ENCODE assay signal across 8 mouse cellular contexts in the genomic region with DNA sequence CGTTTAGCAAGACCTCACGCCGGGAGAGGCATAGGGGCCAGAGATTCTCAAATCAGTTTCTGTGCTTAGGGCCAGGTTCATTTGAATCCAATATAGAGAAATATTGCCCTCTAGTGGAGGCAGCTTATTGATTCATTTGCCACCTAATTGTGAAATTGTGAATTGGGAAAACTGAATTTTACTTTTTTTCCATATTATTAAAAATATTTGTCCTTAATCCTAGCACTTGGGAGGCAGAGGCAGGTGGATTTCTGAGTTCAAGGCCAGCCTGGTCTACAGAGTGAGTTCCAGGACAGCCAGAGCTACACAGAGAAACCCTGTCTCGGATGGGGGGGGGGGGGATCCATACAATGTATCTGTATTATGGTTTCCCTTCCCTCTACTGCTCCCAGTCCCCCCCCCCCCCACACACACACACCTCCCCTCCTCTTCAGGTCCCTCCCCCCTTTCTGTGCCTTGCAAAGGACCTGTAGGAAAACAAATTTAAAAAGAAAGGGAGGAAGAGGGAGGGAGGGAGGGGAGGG.
DNase-seq lines count a peak whose midpoint lies in the region; ATAC-seq lines count a peak whose summit lies in the region.

No protein-coding gene starts in this region.

- DNase-seq in frontal cortex, postnatal 10 days (ENCODE audit: low spot score in 2 of 2), result no peak
- peak; percentile 9 for DNase-seq in CD4-positive helper T cell, adult 2 months (ENCODE audit: low read depth, low spot score)
- peak; percentile 34 for DNase-seq in embryonic facial prominence, embryonic 10.5 days (ENCODE audit: low spot score)
- no peak for DNase-seq in right cerebral cortex, postnatal 14 days
- DNase-seq in urinary bladder, postnatal 36 days (ENCODE audit: low spot score in 2 of 2), result no peak

- H3K36me3 ChIP-seq in embryonic facial prominence, embryonic 10.5 days (replicated peaks), result no peaks in the 10 kb centered on the region
- no peaks in the 10 kb centered on the region for H3K36me3 ChIP-seq in hindbrain, embryonic 16.5 days (ENCODE audit: control insufficient read depth, insufficient read depth, low read length)
- no peaks in the 10 kb centered on the region for H3K36me3 ChIP-seq in neural tube, embryonic 13.5 days

- ATAC-seq in frontal cortex, adult (ENCODE audit: low TSS enrichment), result peak; percentile 71
- peak; percentile 65 for ATAC-seq in hindbrain, embryonic 16.5 days
- ATAC-seq in neural tube, embryonic 13.5 days (ENCODE audit: low read depth), result peak; percentile 66; the same call in 1 of the 2 replicates

- 0 out of 2 replicates have a peak, but pooled peaks cover 4% of the 10 kb centered on the region for H3K4me1 ChIP-seq in embryonic facial prominence, embryonic 10.5 days
- no peaks in the 10 kb centered on the region for H3K4me1 ChIP-seq in hindbrain, embryonic 16.5 days (ENCODE audit: control insufficient read depth, insufficient read depth, low read depth, low read length)
- peaks cover 4% of the 10 kb centered on the region for H3K4me1 ChIP-seq in neural tube, embryonic 13.5 days (replicated peaks)

- no peak overlapping the region for H3K27ac ChIP-seq in embryonic facial prominence, embryonic 10.5 days (replicated peaks)
- H3K27ac ChIP-seq in hindbrain, embryonic 16.5 days (ENCODE audit: low read depth, low read length), result no peak overlapping the region
- no peak overlapping the region for H3K27ac ChIP-seq in neural tube, embryonic 13.5 days (replicated peaks)

- no peaks in the 10 kb centered on the region for H3K27me3 ChIP-seq in embryonic facial prominence, embryonic 10.5 days (replicated peaks; ENCODE audit: low read depth, poor library complexity, severe bottlenecking)
- no peaks in the 10 kb centered on the region for H3K27me3 ChIP-seq in hindbrain, embryonic 16.5 days (replicated peaks; ENCODE audit: control insufficient read depth, insufficient read depth, low read length)
- H3K27me3 ChIP-seq in neural tube, embryonic 13.5 days, result no peaks in the 10 kb centered on the region

- H3K4me3 ChIP-seq in embryonic facial prominence, embryonic 10.5 days, result peak overlapping the region; percentile 28
- no peak overlapping the region for H3K4me3 ChIP-seq in hindbrain, embryonic 16.5 days (ENCODE audit: low read length)
- no peak overlapping the region for H3K4me3 ChIP-seq in neural tube, embryonic 13.5 days

- WGBS in embryonic facial prominence, embryonic 10.5 days, result 17% methylated on average over 4 of the region's 4 CpGs
- WGBS in hindbrain, embryonic 16.5 days, result 21% methylated on average over 4 of the region's 4 CpGs
- WGBS in neural tube, embryonic 13.5 days, result 20% methylated on average over 4 of the region's 4 CpGs

- H3K9ac ChIP-seq in hindbrain, embryonic 16.5 days (ENCODE audit: low read depth, low read length), result no peak overlapping the region
- no peak overlapping the region for H3K9ac ChIP-seq in neural tube, embryonic 13.5 days

- no peaks in the 10 kb centered on the region for H3K9me3 ChIP-seq in embryonic facial prominence, embryonic 10.5 days
- H3K9me3 ChIP-seq in hindbrain, embryonic 16.5 days (ENCODE audit: control insufficient read depth, low read length), result no peaks in the 10 kb centered on the region
- H3K9me3 ChIP-seq in neural tube, embryonic 13.5 days, result no peaks in the 10 kb centered on the region

- H3K4me2 ChIP-seq in hindbrain, embryonic 16.5 days (ENCODE audit: low read length), result peak overlapping the region; percentile 33
- peak overlapping the region; percentile 41 for H3K4me2 ChIP-seq in neural tube, embryonic 13.5 days

Comparison
In these comparisons a context has a peak if more than half of its experiments do, and no peak if none do; other contexts are left out.
1. DNase-seq: peak in CD4-positive helper T cell, adult 2 months (single experiment) and embryonic facial prominence, embryonic 10.5 days (single experiment); none in frontal cortex, postnatal 10 days (0 of 2), right cerebral cortex, postnatal 14 days (single experiment) and urinary bladder, postnatal 36 days (0 of 2).
2. Peak in every context shown above with its lines, with median percentiles within 50 percentile points of each other: ATAC-seq.